23 mouse cellular contexts compared by ENCODE assay signal in the genomic region with DNA sequence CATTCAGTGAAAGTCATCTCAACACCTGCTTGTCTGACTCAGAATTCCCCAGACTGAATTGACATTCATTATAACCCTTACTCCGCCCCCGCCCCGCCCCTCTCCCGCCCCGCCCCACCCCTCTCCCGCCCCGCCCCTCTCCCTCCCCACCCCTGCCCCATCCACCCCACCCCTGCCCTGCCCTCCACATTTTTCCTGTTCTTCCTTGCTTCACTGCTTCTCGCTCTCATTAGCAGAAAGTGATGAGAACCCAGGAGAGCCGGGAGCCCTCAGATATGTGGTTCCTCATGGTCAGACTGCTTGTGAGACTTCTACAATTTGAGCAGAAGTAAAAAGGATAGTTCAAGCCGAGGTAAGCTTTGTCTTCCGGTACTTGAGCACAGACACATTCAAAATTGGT. TPM values are rescaled to one million over a fixed set of nuclear protein-coding genes. Genes with fewer than 3 reads are reported as not detected.
DNase-seq lines count a peak whose midpoint lies in the region; TF ChIP-seq lines count a peak whose summit lies in the region.
"Had no signal": no experiment of that assay in that cellular context is flagged by ENCODE, and none has a peak within 500 bp of the region (broad histone marks: within the 10 kb centered on the region; RNA-seq: fewer than 3 reads in every experiment).

No protein-coding gene starts in this region.

- DNase-seq in kidney, postnatal 4 days = peak; percentile 6 to 23
- DNase-seq in kidney, postnatal 25 days = no peak
- DNase-seq in A20 (ENCODE audit: low read depth, low spot score) (peak; percentile 51), R1 (ENCODE audit: low read depth, low spot score) (peak; percentile 67)
- no peak for DNase-seq in right cerebral cortex, postnatal 36 days (ENCODE audit: low spot score in 2 of 2)
- no peak for DNase-seq in layer of hippocampus, postnatal 14 days (ENCODE audit: low spot score in 2 of 2)
- DNase-seq: adrenal gland, adult 8-10 months; adrenal gland, postnatal 36 days; cerebellum, adult 2 months; cerebellum, postnatal 10 days; forebrain, postnatal 0 days; gastrocnemius, adult 2 months; gastrocnemius, postnatal 25 days; heart, postnatal 36 days had no signal

- no peak for TF ChIP-seq CTCF in ES-Bruce4 (IDR thresholded peaks at IDR 0.05; ENCODE audit: low read depth, low read length)

- no peak overlapping the region; the same call in 1 of the 2 replicates for H3K9ac ChIP-seq in ES-Bruce4 (ENCODE audit: low read depth, poor library complexity, severe bottlenecking)
- H3K9ac ChIP-seq: forebrain, embryonic 13.5 days; forebrain, postnatal 0 days; heart, embryonic 13.5 days; hindbrain, embryonic 15.5 days had no signal

- peak overlapping the region; percentile 30 for H3K4me3 ChIP-seq in ES-Bruce4 (ENCODE audit: low read depth, low read length)
- H3K4me3 ChIP-seq: embryonic facial prominence, embryonic 10.5 days; forebrain, embryonic 13.5 days; gastrocnemius, adult 2 months; heart, embryonic 13.5 days; hindbrain, embryonic 15.5 days had no signal

- H3K9me3 ChIP-seq in ES-Bruce4 (replicated peaks; ENCODE audit: control insufficient read depth, insufficient read depth, low read length, poor library complexity, severe bottlenecking) = no peaks in the 10 kb centered on the region
- H3K9me3 ChIP-seq: embryonic facial prominence, embryonic 10.5 days; G1E; hindbrain, embryonic 15.5 days had no signal

- H3K27me3 ChIP-seq in ES-Bruce4 (ENCODE audit: control insufficient read depth, insufficient read depth, low read length, poor library complexity, severe bottlenecking) = no peaks in the 10 kb centered on the region
- H3K27me3 ChIP-seq: forebrain, embryonic 13.5 days; heart, embryonic 13.5 days; hindbrain, embryonic 15.5 days had no signal

- no peak for TF ChIP-seq POLR2A in ES-Bruce4 (IDR thresholded peaks at IDR 0.05; ENCODE audit: insufficient read depth, low read length)

- TF ChIP-seq EP300 in ES-Bruce4 (IDR thresholded peaks at IDR 0.05; ENCODE audit: insufficient read depth, low read depth, low read length) = no peak

- no peaks in the 10 kb centered on the region for H3K36me3 ChIP-seq in ES-Bruce4 (ENCODE audit: control insufficient read depth, insufficient read depth, low read length, poor library complexity, severe bottlenecking)
- H3K36me3 ChIP-seq: embryonic facial prominence, embryonic 10.5 days; G1E; heart, embryonic 13.5 days; hindbrain, embryonic 15.5 days had no signal

- H3K4me1 ChIP-seq in ES-Bruce4 (ENCODE audit: control insufficient read depth, insufficient read depth, low read length) = peaks cover 3% of the 10 kb centered on the region
- H3K4me1 ChIP-seq: forebrain, embryonic 13.5 days; heart, embryonic 13.5 days; hindbrain, embryonic 15.5 days had no signal

- H3K27ac ChIP-seq in ES-Bruce4 (ENCODE audit: insufficient read depth, low read length) = no peak overlapping the region
- H3K27ac ChIP-seq: embryonic facial prominence, embryonic 10.5 days; forebrain, embryonic 13.5 days; gastrocnemius, adult 2 months; heart, embryonic 13.5 days; hindbrain, embryonic 15.5 days had no signal

RNA-seq across cellular contexts. Expression of gene Clrn1, which starts 38.0 kb away (rescaled TPM):
- polyA plus RNA-seq in ES-Bruce4 (2011; ENCODE audit: insufficient read depth, insufficient read length, low read depth, missing spikeins) = not detected in 2 replicates
- total RNA-seq in layer of hippocampus, postnatal 14 days (2021) = 1 to 10 TPM; 3.0 to 3.1 TPM
- total RNA-seq: adrenal gland, adult 8-10 months; adrenal gland, postnatal 36 days; gastrocnemius, adult 2 months; gastrocnemius, postnatal 25 days; granulocyte monocyte progenitor cell, adult 5-6 weeks; heart, adult 8-10 months; heart, postnatal 36 days had no signal
- polyA plus RNA-seq: G1E; heart, postnatal 0 days had no signal

Comparison
In these comparisons a context has a peak if more than half of its experiments do, and no peak if none do; other contexts are left out.
1. DNase-seq: peak in kidney, postnatal 4 days (2 of 2), A20 (single experiment) and R1 (single experiment); none in kidney, postnatal 25 days (0 of 2), right cerebral cortex, postnatal 36 days (0 of 2) and layer of hippocampus, postnatal 14 days (0 of 2).